Mouse (Mus musculus): ENCODE results near the gene Zfp385b.

The Zfp385b gene

DNA sequence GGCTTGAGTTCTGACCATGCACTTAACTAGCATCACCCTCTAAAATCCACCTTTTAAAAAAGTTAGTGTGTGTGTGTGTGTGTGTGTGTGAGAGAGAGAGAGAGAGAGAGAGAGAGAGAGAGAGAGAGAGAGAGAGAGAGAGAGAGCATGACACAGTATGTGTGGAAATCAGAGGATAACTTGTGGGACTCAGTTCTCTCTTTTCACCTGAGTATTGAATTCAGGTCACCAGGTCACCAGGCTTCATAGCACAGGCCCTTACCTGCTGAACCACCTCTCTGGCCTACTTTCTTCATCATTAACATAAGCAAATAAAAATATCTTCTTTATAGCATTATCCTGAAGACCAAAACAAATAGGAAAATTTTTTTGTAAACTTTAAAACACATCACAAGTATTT, at the start of gene Zfp385b:
TSS of gene Zfp385b (minus strand) at position 101 of the 400 bp plus-strand sequence.
- no peak for DNase-seq

DNA sequence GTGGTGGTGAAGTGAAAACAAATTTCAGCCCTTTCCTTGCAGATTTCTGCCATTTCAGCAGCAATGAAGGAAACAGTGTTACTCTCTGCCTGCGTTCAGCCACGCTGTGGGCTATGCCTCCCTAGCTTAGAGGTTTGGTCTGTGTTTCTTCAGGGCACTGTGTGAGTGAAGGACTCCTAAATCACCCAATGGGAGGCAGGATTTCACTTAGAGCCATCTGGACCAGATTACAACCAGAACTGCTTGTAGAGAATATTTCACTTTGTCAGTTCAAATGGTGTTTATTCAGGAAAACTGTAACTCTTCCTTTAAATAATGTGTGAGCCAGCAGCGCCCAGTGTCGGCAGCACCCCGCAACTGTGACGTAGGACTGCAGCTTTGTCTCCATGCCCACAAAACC, 44.5 kb upstream of the Zfp385b start:
- DNase-seq = no peak

DNA sequence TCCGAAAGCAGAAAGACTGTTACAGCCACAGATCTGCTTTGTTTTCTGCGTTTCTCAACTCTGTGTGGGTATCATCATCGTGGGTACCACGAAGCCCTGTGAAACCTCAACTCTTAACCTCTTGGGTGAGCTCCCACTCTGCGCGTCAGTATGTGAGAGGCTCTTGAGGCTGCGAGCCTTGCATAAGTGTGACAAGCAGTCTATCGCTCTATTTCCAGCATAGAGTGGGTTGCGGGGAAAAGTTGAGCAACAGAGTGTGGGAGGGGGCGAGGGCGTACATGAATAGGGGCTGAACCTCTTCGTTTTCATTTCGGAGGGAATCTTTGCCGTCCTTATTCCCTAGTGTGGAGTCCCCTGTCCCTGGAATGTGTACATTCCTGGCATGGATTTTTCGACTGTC, 44.1 kb upstream of the Zfp385b start:
- no peak for DNase-seq

DNA sequence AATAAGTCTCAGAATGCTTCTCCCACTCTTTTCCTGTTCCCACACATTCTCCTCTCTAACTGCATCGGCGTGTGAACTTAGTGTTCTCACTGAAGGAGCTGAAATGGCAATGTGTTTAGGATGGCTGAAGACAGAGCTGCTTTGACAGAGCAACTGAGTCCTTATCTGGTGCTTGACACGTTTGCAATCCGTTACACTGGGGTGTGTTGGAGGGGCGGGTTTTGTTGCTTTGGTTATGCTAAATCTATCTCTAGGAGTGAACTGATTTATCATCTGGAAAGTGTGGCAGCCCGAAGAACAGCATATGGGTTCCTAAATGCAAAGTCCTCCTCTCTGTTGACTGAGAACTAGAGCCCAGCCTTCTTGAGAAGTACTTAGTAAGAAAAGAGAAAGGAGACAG, 22.0 kb upstream of the Zfp385b start:
- no peak for DNase-seq

DNA sequence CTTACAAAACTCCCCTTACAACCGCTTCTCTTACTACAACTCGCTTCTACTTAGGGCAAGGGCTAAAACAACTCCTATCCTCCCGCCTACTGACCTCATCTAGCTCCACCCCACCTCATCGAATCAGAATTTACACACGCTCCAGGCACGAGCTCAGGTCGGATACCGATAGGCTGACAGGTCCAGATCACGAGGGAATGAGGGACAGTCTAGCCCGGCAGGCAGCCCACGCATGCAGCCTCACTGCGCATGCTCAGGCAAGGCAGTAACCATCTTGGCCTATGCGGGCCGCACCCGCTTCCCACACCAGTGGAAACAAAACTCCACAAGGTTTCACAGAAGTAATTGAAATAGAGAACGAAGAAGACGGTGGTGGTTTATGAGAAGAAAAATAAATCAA, 20.1 kb upstream of the Zfp385b start:
- DNase-seq = no peak

DNA sequence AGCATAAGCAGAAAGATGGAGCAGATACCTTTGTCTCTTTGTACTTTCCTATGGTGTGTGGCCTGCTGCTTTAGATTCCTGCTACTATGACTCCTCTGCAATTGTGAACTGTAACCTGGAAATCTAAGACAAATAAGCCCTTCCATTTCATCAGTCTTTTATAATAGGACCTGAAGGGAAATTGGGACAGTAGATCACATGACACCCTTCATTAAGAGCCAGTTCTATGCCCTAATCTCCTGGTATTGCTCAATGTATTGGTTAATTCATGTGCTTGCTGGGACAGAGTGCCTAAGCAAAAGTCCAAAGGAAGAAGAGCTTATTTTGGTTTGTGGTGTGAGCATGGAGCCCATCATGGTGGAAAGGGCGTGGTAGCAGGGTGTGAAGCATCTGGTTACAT, 19.2 kb upstream of the Zfp385b start:
- no peak for DNase-seq

DNA sequence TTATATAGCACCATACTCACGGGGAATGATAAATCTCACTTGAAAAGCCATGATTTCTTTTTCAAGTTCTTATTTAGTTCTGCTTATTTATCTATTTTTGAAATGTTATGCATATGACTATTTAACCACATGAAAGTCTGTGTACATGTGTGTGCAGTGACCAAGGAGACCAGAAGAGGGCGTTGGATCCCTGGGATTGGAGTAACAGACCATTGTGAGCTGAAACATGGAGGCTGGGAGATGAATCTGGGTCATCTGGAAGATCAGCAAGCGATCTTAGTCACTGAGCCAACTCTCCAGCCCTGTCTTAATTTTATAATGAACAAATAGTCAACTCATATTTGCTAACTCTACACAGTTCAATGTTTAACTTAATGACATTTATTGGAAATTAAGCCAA, 16.3 kb upstream of the Zfp385b start:
- no peak for DNase-seq

DNA sequence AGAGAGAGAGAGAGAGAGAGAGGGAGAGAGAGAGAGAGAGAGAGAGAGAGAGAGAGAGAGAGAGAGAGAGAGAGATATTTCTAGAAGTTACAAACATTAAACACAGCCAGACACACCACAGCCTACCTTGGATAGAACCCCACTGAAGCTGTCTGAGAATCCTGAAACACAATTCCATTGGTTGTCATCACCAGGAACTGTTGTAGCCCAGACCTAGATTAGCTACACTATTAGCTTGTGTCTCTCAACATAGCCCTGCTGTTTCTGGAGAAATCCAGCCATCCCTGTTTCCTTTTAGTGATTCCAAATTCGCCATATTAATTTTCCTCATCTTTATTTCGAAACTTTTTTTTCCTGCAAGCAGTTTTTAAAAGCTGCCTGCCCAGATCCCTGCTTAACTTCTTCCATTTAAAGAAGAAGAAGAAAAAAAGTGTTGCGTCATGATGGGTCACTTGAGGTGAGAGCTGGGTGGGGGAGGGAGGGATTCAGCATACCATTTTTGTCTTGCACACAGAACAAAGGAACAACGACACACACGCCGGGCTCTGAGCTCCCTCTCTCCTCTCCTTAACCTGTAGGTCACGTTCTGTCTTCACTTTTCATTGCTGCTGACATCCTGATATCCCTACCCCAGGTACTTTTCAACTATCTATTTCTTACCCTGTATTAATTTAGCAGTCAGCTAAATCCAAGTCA, 6.8 kb upstream of the Zfp385b start:
- DNase-seq = no peak

DNA sequence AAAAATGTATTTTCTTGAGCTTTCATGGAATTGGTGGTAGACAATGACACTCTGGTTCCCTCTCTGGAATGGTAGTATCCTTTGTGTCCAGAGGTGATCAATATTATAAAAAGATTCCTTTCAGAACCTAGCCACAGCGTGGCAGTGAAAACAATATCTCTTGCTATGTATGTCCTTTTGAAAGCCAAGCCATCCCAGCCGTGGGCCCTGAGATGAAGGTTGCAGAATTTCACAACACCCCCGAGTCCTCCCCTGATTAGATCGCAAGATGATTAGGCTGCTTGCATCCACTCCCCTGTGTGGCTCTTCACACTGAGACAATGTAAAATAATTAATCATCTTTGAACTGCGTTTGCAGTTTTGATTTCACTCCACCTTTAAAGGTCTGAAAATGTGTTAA, 3.6 kb upstream of the Zfp385b start:
- no peak for DNase-seq

DNA sequence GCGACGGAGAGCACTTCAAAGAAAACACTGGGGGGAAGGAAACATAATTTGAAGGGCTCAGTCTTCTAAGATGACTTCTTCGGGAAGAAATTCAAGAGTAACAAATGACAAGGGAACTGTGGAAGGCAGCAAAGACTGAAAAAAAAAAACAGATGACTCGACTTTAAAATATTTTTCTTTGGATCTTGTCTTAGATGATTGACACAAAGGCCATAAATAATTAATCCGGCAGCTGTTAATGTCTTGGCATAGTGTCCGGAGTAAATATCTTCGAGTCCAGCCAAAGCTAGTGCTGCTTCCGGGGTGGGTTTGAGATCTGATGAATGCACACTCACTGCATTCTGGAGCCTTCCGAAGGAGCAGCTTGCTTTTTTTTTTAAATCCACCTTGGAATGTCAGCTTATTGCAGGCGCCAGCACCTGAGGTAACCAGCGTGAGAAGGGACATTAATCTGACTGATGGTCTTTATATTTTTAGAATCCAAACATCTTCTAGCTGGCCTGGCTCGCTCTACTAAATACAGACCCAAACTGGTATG, 2.0 kb downstream of the Zfp385b start:
- DNase-seq = no peak

DNA sequence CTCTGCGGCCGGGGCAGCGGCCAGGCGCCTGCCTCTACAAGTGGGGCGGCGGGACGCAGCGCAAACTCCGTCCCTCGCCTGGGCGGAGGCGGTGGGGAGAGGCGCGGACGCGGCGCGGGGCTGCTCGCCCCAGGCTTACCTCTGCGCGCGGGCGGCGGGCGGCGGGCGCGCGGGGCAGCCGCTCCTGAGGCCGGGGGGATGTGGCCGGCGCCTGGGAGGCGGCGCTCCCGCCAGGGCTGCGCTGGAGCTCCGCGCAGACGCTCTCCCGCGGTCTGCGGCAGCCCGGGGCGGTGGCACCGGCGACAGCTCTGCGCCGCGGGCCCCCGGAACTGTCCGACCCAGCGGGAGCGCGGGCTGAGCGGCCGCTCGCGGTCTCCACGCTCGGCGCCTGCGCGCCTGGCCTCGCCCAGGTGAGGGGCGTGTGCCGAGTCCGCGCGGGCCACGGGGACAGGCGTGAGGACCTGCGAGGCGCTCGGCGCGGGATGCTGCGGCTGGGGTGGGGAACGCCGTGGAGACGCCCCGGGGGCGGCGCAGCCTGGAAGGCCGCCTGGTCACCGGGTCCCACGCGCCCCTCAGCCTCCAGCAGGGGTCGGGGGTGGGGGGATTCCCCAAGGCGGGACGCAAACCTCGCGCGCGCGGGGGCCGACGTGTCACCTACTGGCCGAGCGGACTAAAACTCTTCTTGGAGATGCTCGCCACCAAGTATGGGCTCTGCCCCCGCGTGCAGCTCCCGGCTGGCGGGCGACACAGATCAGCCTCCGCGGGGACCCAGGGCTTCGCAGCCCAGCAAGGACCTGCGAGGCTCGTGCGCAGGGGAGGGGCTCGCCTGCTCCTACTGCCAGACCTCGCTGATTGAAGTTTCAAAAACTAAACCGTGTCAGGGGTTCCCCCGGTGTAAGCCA, 2.8 kb downstream of the Zfp385b start:
- peak; percentile 9 for DNase-seq

DNA sequence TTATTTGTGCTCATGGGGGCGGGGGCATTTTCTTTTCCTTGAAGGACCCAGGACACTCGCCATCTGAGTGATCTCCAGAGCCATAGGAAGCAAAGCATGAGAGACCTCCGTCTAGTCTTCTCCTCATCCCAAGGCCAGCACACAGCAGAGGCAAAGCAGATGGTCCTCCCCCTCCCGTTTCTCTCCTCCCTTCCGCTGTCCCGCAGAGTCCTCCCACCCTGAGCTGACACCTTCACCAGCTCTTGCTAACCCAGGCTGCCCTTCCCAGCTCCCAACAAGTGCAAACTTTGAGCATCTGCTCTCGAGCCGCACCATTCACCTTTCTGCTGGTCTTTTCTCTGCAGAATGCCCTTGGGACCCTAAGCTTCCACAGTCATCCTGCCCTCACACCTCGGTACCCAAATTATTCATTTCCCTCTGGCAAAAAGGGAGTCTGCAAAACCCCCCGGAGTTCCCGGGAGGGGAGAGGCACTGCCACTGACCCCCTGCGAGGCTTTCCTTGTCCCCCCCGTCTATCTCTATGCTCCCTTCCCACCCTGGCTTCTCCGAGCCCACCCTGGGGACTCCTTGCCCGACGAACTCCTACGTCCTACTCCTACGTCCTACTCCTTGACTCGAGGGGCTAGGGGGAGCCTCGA, 3.5 kb downstream of the Zfp385b start:
- no peak for DNase-seq

DNA sequence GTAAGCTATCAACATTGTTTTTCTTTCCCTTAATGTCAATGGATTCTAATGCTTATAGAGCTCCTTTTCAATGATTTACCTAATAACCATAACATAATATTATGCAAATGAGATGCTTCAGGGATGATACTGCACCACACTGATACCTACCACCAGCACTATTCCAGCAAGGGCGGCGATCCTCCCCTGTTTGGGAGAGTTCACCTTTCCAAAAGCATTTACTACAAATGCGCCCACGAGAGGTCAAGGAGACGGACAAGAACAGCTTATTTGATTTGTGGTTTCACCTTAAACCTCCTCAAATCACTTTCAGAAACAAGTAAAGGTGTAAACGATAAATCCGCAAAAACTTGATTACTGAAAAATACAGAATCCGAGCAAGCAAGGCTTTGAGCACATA, 4.5 kb downstream of the Zfp385b start:
- DNase-seq = no peak

DNA sequence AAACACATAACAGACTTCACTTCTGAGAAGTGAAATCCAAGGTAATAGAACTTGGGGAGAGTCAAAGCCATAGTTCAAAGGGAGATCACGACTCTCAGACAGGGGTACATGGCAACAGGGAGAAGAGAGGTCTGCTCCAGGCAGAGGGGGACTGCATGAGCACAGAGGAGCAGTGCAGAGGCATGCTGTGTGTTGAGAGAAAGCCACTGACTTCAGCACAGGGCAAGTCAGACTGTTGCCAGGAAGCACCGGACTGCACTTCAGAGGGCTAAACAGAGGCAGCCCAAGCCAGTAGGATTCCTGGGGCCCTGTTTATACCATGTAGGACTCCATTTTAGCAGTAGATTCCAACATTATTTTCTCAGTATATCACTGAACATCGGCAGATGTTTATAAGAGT, 6.4 kb downstream of the Zfp385b start:
- no peak for DNase-seq

DNA sequence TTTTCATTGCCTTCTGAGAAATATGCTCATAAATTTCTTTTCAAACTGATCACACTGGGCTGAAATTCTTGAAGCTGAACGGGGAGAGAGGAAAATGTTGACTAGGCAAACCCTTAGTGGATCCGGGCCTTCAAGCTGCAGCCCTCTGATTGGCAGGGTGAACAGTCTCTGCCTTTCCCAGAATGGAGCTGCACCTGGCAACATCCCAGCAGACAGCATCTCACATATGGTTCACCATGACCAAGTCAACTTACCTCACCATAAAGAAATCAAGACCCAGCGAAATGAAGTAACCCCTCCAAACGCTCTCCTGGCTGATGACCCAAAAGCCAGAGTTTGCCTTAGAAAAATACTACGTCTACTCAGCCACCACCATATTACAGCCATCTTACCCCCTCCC, 8.7 kb downstream of the Zfp385b start:
- no peak for DNase-seq

DNA sequence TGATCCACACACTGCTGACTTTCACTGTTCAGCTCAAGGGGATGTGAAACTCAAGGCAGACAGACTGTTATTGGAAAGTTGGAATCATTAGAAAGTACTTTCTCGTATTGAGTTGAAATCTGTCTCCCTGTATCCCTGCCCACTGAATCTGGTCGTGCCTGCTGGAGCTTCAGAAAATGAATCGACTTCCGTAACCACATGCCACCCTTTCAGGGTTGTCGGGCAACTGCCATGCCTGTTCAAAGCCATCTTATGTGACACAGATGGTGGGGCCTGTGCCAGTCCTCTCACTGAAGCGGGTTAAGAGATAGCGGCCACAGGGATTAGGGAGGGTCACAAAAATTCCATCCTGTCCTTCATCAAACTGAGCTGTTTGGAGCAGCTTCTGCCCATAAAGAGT, 14.7 kb downstream of the Zfp385b start:
- no peak for DNase-seq

DNA sequence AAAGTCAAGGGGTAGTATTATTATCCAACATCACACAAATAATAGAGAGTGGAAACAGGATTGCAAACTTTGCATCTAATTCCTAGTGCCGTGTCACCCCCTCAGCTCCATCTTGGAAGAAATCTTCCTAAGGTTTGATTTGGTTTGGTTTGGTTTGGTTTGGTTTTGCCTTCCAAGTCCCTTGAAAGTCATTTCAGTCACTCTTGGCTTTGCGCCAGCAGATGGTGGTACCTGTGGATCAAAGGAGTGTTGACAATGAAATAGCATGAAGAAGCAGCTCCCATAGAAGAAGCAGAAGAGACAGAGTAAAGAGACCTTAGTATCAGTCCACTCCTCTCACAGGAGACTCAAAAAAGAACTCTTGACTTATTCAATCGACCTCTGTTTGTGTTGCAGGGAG, 17.1 kb downstream of the Zfp385b start:
- DNase-seq = no peak

DNA sequence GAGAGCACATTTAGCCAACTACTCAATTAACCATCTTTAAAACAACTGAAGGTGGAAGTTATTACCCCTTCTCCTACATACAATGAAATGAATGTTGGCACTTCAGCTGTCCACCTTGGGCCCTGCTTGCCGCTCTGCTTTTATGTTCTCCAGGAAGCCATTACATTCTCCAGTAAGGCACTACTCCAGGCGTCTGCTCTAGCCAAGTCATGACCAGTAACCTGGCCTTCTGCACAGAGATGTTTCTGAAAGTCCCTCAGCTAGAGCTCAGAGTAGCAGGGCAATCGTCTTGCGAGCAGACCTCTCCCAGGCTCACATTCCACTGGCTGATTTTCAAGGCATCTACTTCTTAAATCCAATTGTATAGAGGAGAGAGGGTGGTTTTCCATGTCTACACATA, 18.0 kb downstream of the Zfp385b start:
- no peak for DNase-seq

DNA sequence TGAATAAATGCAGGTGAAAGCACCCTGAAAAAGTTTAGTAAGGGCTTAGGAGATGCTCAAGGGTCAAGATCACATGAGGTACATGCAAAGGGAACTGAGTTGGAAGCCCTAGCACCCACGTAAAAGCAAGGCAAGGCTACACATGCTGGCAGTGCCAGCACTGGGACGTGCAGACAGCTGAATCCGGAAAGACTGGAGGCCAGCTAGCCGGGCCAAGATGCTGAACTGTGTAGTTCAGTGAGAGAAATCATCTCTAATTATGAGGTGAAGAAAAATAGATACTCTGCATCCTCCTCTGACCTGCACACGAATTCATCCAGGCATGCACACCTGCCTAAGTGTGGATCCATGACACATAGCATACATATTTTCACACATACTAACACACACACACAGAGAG, 18.4 kb downstream of the Zfp385b start:
- DNase-seq = no peak

DNA sequence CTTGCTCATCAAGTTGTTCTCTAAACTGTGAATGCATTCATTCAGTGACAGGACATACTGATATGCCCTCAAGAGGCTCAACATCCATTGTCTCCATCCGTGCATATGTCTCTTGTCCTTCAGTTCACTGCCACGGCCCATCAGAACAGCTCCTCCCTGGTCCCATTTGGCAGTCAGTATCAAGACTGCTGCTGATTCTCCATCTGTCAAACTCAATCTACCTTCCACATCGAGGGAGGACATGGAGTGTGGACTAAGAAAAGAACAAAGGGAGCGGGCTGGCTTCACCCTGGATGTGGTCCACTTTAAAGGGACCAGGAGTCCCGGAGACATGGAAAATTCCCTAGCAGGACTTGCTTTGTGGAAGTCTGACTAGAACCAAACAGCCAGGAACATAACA, 22.2 kb downstream of the Zfp385b start:
- DNase-seq = no peak

DNA sequence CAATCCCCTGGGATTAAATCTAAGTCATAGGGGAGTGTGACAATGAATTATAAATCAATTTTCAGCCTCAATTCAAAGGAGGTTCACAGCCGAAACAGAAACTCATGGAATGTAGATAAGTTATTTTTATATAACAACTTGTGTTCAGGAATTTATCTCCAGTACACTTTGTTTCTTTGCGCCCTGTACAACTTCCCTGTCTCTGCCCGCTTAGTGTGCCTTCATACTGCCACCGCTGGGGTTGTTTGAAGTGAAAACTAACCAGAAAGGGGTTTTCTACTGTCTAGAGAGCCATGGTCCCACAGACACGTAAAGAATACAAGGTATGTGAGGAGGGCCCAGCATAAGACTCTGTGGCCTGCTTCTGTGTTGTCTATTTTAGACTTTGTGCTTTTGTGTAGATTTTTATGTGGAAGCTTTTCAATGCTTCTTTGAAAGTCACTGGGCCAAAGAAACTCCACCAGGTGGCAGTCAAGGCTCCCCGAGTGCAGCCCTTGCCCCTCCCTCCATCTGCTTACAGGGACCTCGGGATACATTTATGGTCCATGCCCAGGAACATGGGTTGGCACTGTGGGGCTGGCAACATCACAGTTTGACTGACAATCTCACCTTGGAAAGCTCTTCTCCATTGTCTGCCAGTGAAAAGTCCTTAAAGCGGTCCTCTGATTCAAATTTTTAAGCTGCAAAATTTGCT, 23.4 kb downstream of the Zfp385b start:
- DNase-seq = peak; percentile 10

DNA sequence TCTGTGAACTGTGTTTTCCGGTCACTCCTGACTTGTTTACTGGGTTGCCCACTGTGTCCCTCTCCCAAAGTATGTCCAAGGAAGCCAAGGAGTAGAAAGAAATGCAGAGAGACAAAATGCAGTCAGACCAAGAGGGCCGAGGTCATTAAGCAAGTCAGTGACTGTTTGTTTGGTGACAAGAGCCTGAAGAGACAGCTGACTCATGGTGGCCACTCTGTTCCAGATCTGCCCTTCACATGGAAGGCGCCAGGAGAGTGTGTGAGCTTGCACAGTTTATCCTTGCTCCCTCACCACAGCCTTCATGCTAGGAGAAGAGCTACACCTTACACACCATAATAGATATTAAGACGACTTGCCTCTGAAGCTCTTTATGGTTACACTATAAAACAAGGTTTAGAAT, 28.6 kb downstream of the Zfp385b start:
- DNase-seq = no peak

DNA sequence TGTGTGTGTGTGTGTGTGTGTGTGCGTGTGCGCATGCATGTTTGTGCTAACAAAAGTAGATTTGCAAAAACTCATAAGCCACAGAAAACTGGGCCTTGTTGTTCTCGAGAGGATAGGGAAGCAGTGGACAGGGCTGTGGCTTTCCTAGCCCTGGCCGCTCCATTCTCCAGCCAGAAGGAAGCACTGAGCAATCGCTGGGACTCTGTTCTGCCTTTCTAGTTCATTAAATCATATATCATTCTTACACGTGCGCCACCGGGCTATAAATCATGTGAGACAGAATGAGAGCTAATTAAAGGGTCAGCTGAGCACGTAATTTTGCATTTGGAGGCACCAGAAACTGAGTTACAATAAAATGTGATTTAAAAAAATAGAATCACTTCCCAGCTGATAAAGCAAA, 29.1 kb downstream of the Zfp385b start:
- DNase-seq = no peak
